Mouse (Mus musculus) testis, adult 2 months (tissue): ENCODE measurements at regions not wholly inside any gene's neighbourhood (a gene's known extent, or its start where the extent isn't known, plus 50 kb on each side); places are given as distances from the start of the nearest gene placed in this dataset.

Experiments used
- CTCF ChIP-seq: fragments of 200-500 bp; IDR thresholded peaks from 2 replicates; pipeline ENCODE4 v1.5.1; 2012; ENCODE audit warnings: low read depth, mild to moderate bottlenecking, inconsistent platforms, low read length, moderate library complexity; ENCODE audit not compliant: control insufficient read depth, insufficient read depth, insufficient replicate concordance
- POLR2A ChIP-seq: fragments of 200-500 bp; IDR thresholded peaks from 2 replicates; pipeline ENCODE4 v1.6.1; 2012; ENCODE audit warnings: low read depth, mild to moderate bottlenecking, inconsistent platforms, low read length, moderate library complexity; ENCODE audit not compliant: control insufficient read depth

GRCm38 (mm10) chr5:128487371-128487770 is 54.5 kb upstream of the Tmem132d start:
- no peak for TF ChIP-seq POLR2A
- TF ChIP-seq CTCF, result no peak
